Mouse (Mus musculus) layer of hippocampus, adult 2 months (tissue): ENCODE measurements at regions not wholly inside any gene's neighbourhood (a gene's known extent, or its start where the extent isn't known, plus 50 kb on each side); places are given as distances from the start of the nearest gene placed in this dataset.
A peak's percentile ranks its signal among the peaks of the same experiment; 100 is the strongest.

Experiments
- DNase-seq, 2 experiments: peaks; one replicate each; pipeline ENCODE4 v3.0.0; 2022; ENCODE audit warnings: low spot score in 2 of 2
- H3K27ac ChIP-seq: fragments of 200-600 bp; 2 replicates; pipeline ENCODE4 v1.8.1; 2022
- H3K4me3 ChIP-seq: fragments of 200-600 bp; 2 replicates; pipeline ENCODE4 v1.8.1; 2022; ENCODE audit warnings: mild to moderate bottlenecking
- CTCF ChIP-seq: fragments of 200-600 bp; conservative IDR thresholded peaks from 2 replicates; pipeline ENCODE4 v1.8.1; 2022; ENCODE audit warnings: antibody characterized with exemption, mild to moderate bottlenecking, moderate library complexity

- DNase-seq = peak in 1 of 2 experiments; percentile 1
- Histone ChIP-seq H3K27ac (no peak overlapping the region), H3K4me3 (no peak overlapping the region)
- no peak for TF ChIP-seq CTCF
Observed at GRCm38 (mm10) chrX:145213176-145213575, 135.7 kb downstream of the Lhfpl1 start.

GRCm38 (mm10) chrX:145212579-145212978 lies 136.3 kb downstream of the Lhfpl1 start:
- DNase-seq = no peak
- TF ChIP-seq CTCF = no peak
- Histone ChIP-seq H3K27ac (no peak overlapping the region), H3K4me3 (no peak overlapping the region)

- no peak for TF ChIP-seq CTCF
- H3K4me3 ChIP-seq = no peak overlapping the region
- H3K27ac ChIP-seq = no peak overlapping the region
- no peak for DNase-seq
Observed at GRCm38 (mm10) chrX:145195844-145196243, 153.0 kb downstream of the Lhfpl1 start.
